Mouse (Mus musculus) T-helper 1 cell (primary cell): ENCODE data around the gene Prr5l.

Experiments used
- in situ Hi-C: fragments of 300-600 bp; cut with MboI, MseI; formaldehyde crosslinking; loops from one replicate; pipeline ENCODE4 v1.15.1; 2025; ENCODE audit warnings: high pct_unique_total_duplicates

Gene Prr5l

GRCm38 (mm10) chr2:101823821-101824220 lies 59.0 kb downstream of the Prr5l start:
- in situ Hi-C loops: no loop called here

GRCm38 (mm10) chr2:101822785-101823184 lies 60.0 kb downstream of the Prr5l start:
- in situ Hi-C loops: no loop called here

- in situ Hi-C loops: no loop called here
These were observed 62.0 kb downstream of the Prr5l start for GRCm38 (mm10) chr2:101820816-101821215.

- in situ Hi-C loops: no loop called here
These were observed 63.7 kb downstream of the Prr5l start for GRCm38 (mm10) chr2:101818986-101819764.

- in situ Hi-C loops: no loop called here
These were observed 66.0 kb downstream of the Prr5l start for GRCm38 (mm10) chr2:101816646-101817308.

GRCm38 (mm10) chr2:101815250-101815934 lies 67.4 kb downstream of the Prr5l start:
- in situ Hi-C loops: no loop called here

GRCm38 (mm10) chr2:101814272-101814625 lies 68.6 kb downstream of the Prr5l start:
- in situ Hi-C loops: no loop called here

GRCm38 (mm10) chr2:101813581-101814271 lies 69.1 kb downstream of the Prr5l start:
- in situ Hi-C loops: no loop called here

GRCm38 (mm10) chr2:101811925-101812324 lies 70.9 kb downstream of the Prr5l start:
- in situ Hi-C loops: no loop called here

- in situ Hi-C loops: no loop called here
These were observed 72.1 kb downstream of the Prr5l start for GRCm38 (mm10) chr2:101810774-101811173.

GRCm38 (mm10) chr2:101809640-101810305 lies 73.1 kb downstream of the Prr5l start:
- in situ Hi-C loops: no loop called here

GRCm38 (mm10) chr2:101807756-101808155 lies 75.1 kb downstream of the Prr5l start:
- in situ Hi-C loops: no loop called here

GRCm38 (mm10) chr2:101802240-101802639 lies 80.6 kb downstream of the Prr5l start:
- in situ Hi-C loops: no loop called here

GRCm38 (mm10) chr2:101797901-101798250 lies 85.0 kb downstream of the Prr5l start:
- in situ Hi-C loops: loop anchor here (5.0 kb wide), 1 partner anchor 46 kb away; no protein-coding TSS in a partner anchor

GRCm38 (mm10) chr2:101797166-101797900 lies 85.5 kb downstream of the Prr5l start:
- in situ Hi-C loops: loop anchor here (5.0 kb wide), 1 partner anchor 45 kb away; no protein-coding TSS in a partner anchor

GRCm38 (mm10) chr2:101796287-101797115 lies 86.3 kb downstream of the Prr5l start:
- in situ Hi-C loops: loop anchor here (5.0 kb wide), 1 partner anchor 44 kb away; no protein-coding TSS in a partner anchor

GRCm38 (mm10) chr2:101792130-101792529 lies 90.7 kb downstream of the Prr5l start:
- in situ Hi-C loops: no loop called here

GRCm38 (mm10) chr2:101783255-101783654 lies 99.6 kb downstream of the Prr5l start:
- in situ Hi-C loops: no loop called here

GRCm38 (mm10) chr2:101781357-101781777 lies 101.5 kb downstream of the Prr5l start:
- in situ Hi-C loops: no loop called here

- in situ Hi-C loops: no loop called here
These were observed 104.7 kb downstream of the Prr5l start for GRCm38 (mm10) chr2:101778080-101778479.
